In the genomic region with DNA sequence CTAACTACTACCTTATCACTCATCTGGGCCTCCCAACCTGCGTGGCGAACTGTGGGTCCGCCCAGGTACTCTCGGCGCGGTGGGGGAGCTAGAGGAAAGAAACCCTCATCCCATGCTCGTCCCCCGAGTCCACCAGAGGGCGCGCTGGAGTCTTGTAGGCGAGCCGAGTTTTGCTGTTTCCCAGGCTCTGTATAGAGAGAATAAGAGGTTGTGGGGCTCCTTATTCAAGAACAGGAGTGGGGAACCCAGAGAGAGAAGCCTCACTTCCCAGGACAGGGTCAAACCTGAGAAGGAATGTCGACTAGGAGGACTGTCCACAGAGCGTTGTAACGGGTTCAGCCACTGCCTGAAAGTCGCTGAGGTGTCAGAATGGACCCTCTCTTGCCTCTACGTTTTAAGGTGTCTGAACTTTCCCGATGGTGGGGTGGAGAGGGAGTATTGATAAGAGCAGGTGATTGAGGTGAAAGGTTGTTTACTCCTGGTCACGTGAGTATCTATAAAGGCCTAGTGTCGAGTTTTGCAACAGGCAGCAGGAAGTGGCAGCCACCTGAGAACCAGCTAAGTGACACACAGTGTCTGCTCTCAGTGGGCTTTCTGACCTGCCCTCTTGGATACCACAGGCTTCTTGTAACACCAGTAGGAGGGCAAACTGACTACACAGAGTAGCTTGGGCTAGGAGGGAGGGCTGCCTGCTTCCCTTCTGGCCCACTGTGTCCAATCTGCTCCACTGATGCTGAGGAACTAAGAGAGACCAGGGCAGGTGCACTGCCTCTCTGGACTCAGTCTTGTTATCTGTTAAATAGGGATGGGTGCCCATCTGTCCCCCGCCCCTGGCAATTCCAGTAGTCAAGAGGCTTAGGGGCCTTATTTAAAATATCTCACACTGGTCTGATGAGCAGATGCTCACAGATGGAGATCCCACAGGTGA, we compare ENCODE assay signal across 8 mouse cellular contexts. TPM values are rescaled to one million over a fixed set of nuclear protein-coding genes. Genes with fewer than 3 reads are reported as not detected.
DNase-seq lines count a peak whose midpoint lies in the region; ATAC-seq lines count a peak whose summit lies in the region.

A gene (minus strand): TSS at position 103 of the 928 bp plus-strand sequence.

- no peaks in the 10 kb centered on the region for H3K9me3 ChIP-seq in embryonic facial prominence, embryonic 15.5 days (replicated peaks)
- no peaks in the 10 kb centered on the region for H3K9me3 ChIP-seq in heart, embryonic 10.5 days
- H3K9me3 ChIP-seq in kidney, embryonic 15.5 days (replicated peaks), result no peaks in the 10 kb centered on the region

- H3K4me2 ChIP-seq in embryonic facial prominence, embryonic 15.5 days (replicated peaks), result peak within 1 kb of the TSS; percentile 95
- H3K4me2 ChIP-seq in kidney, embryonic 15.5 days, result peak within 1 kb of the TSS; percentile 89

- WGBS in embryonic facial prominence, embryonic 15.5 days, result 8% methylated on average over 21 of the region's 21 CpGs
- WGBS in heart, embryonic 10.5 days, result 10% methylated on average over 21 of the region's 21 CpGs
- WGBS in kidney, embryonic 15.5 days, result 11% methylated on average over 21 of the region's 21 CpGs

- H3K4me1 ChIP-seq in embryonic facial prominence, embryonic 15.5 days, result peaks cover 55% of the 10 kb centered on the region
- H3K4me1 ChIP-seq in heart, embryonic 10.5 days, result peaks cover 80% of the 10 kb centered on the region
- H3K4me1 ChIP-seq in kidney, embryonic 15.5 days, result peaks cover 71% of the 10 kb centered on the region

- H3K4me3 ChIP-seq in embryonic facial prominence, embryonic 15.5 days (replicated peaks), result peak within 1 kb of the TSS; percentile 64
- peak within 1 kb of the TSS; percentile 77 for H3K4me3 ChIP-seq in heart, embryonic 10.5 days
- peak within 1 kb of the TSS; percentile 75 for H3K4me3 ChIP-seq in kidney, embryonic 15.5 days (replicated peaks)

- 0 out of 2 replicates have a peak, but pooled peaks cover 3% of the 10 kb centered on the region for H3K27me3 ChIP-seq in embryonic facial prominence, embryonic 15.5 days
- peaks cover 53% of the 10 kb centered on the region for H3K27me3 ChIP-seq in heart, embryonic 10.5 days (ENCODE audit: insufficient read depth, poor library complexity, severe bottlenecking)
- peaks cover 20% of the 10 kb centered on the region for H3K27me3 ChIP-seq in kidney, embryonic 15.5 days

- peak; percentile 34; the same call in 1 of the 2 replicates for ATAC-seq in embryonic facial prominence, embryonic 15.5 days (ENCODE audit: insufficient number of reproducible peaks, low FRiP score, low TSS enrichment, low read depth)
- ATAC-seq in kidney, embryonic 15.5 days (replicated peaks; ENCODE audit: low FRiP score), result peak; percentile 26
- peak; percentile 58 for ATAC-seq in monocyte, adult 5-6 weeks (replicated peaks; ENCODE audit: insufficient number of reproducible peaks, low FRiP score, low TSS enrichment, poor library complexity, severe bottlenecking)

- peak within 1 kb of the TSS; percentile 58 for H3K9ac ChIP-seq in embryonic facial prominence, embryonic 15.5 days
- peak within 1 kb of the TSS; percentile 70 for H3K9ac ChIP-seq in kidney, embryonic 15.5 days

- 0 out of 2 replicates have a peak, but pooled peaks cover 4% of the 10 kb centered on the region for H3K36me3 ChIP-seq in embryonic facial prominence, embryonic 15.5 days
- H3K36me3 ChIP-seq in heart, embryonic 10.5 days, result peaks cover 15% of the 10 kb centered on the region
- H3K36me3 ChIP-seq in kidney, embryonic 15.5 days, result peaks cover 9% of the 10 kb centered on the region

- H3K27ac ChIP-seq in embryonic facial prominence, embryonic 15.5 days (replicated peaks), result peak within 1 kb of the TSS; percentile 97
- H3K27ac ChIP-seq in heart, embryonic 10.5 days, result peak within 1 kb of the TSS; percentile 91
- peak within 1 kb of the TSS; percentile 97 for H3K27ac ChIP-seq in kidney, embryonic 15.5 days

- DNase-seq in 416B (ENCODE audit: low read depth) (peak; percentile 85), liver (peak; percentile 97)
- peak; percentile 95 to 96 for DNase-seq in adrenal gland, postnatal 36 days
- DNase-seq in heart, embryonic 10.5 days (ENCODE audit: low spot score), result peak; percentile 95
- peak; percentile 83 to 89 for DNase-seq in spleen, postnatal 36 days (ENCODE audit: low spot score in 2 of 2)

RNA-seq across cellular contexts. Expression of the gene that starts here (rescaled TPM):
- 10 to 100 TPM in 1 of 2 experiments, 1 to 10 TPM in 1; 6.6 to 17.5 TPM for total RNA-seq in adrenal gland, postnatal 36 days (2021)
- 20.8 and 21.2 TPM in 2 replicates for polyA plus RNA-seq in embryonic facial prominence, embryonic 15.5 days (2015; fragmentation: Nextera tagmentation; extraction: Ambion mirVana)
- 6.9 and 10.6 TPM in 2 replicates for polyA plus RNA-seq in heart, embryonic 10.5 days (2016; fragmentation: Nextera tagmentation; extraction: Ambion mirVana)
- polyA plus RNA-seq in kidney, embryonic 15.5 days (2015; fragmentation: Nextera tagmentation; extraction: Ambion mirVana), result 14.1 and 15.2 TPM in 2 replicates
- 67.9 to 84.4 TPM (median 70.9 TPM) in 3 replicates for total RNA-seq in monocyte, adult 5-6 weeks (2017)

Comparison
In these comparisons a context has a peak if more than half of its experiments do, and no peak if none do; other contexts are left out.
1. Peak in every context shown above with its lines: DNase-seq, ATAC-seq, H3K4me3 ChIP-seq and H3K27ac ChIP-seq.